Mouse (Mus musculus) CH12.LX (cell line): Measurements from ENCODE around the gene Scgb3a1. TPM values are rescaled to one million over a fixed set of nuclear protein-coding genes. Genes with fewer than 3 reads are reported as not detected.

Experiments used
- DNase-seq: peaks from one replicate; pipeline ENCODE4 v3.0.0-alpha.2; 2013; ENCODE audit errors: extremely low read depth
- H3K27ac ChIP-seq: 2 replicates; pipeline ENCODE4 v1.5.1; 2012; ENCODE audit warnings: low read depth, mild to moderate bottlenecking, control low read depth, moderate library complexity; ENCODE audit not compliant: insufficient read depth
- H3K27me3 ChIP-seq: replicated peaks from 2 replicates; pipeline ENCODE3; 2012; ENCODE audit warnings: inconsistent platforms
- H3K36me3 ChIP-seq, 2 experiments: replicated peaks in 1 of 2; 2 replicates each; pipeline versions ENCODE3 to v1.6.1; 2012; ENCODE audit warnings: inconsistent platforms in 1 of 2, low read length in 1 of 2, mild to moderate bottlenecking in 1 of 2, mixed read lengths in 1 of 2, moderate library complexity in 1 of 2; ENCODE audit not compliant: control insufficient read depth in 1 of 2, insufficient read depth in 1 of 2
- H3K4me1 ChIP-seq, 2 experiments: 2 replicates each; pipeline ENCODE4 v1.6.1; 2012; ENCODE audit warnings: inconsistent platforms in 1 of 2, moderate library complexity in 1 of 2; ENCODE audit not compliant: insufficient read depth in 2 of 2, control insufficient read depth in 1 of 2
- H3K4me2 ChIP-seq: 2 replicates; pipeline ENCODE4 v1.6.1; 2012; ENCODE audit warnings: low read depth, mild to moderate bottlenecking, control low read depth; ENCODE audit not compliant: poor library complexity, insufficient read depth, severe bottlenecking
- H3K4me3 ChIP-seq, 3 experiments: fragments of 150-350 bp in 1 of 3; sonication (generic) in 1 of 3; replicated peaks in 1 of 3; 2 replicates each; pipeline versions ENCODE3 to v1.5.1; 2011 to 2012; ENCODE audit warnings: low read depth in 2 of 3, low read length in 2 of 3, mild to moderate bottlenecking in 2 of 3, moderate library complexity in 2 of 3, control low read depth in 1 of 3, improper control_type of control experiment in 1 of 3, inconsistent platforms in 1 of 3, mixed read lengths in 1 of 3; ENCODE audit not compliant: poor library complexity in 1 of 3
- H3K79me2 ChIP-seq: replicated peaks from 2 replicates; pipeline ENCODE4 v1.6.1; 2012; ENCODE audit warnings: mild to moderate bottlenecking, moderate library complexity; ENCODE audit not compliant: control insufficient read depth, poor library complexity, insufficient read depth, severe bottlenecking; ENCODE audit errors: extremely low read depth
- H3K9ac ChIP-seq: 2 replicates; pipeline ENCODE4 v1.6.1; 2012; ENCODE audit warnings: low read depth, mild to moderate bottlenecking, control low read depth, moderate library complexity; ENCODE audit not compliant: insufficient read depth
- H3K9me3 ChIP-seq: replicated peaks from 2 replicates; pipeline ENCODE3; 2012; ENCODE audit warnings: low read length, inconsistent platforms, mixed read lengths
- EP300 ChIP-seq: IDR thresholded peaks from 2 replicates; pipeline ENCODE4 v1.6.1; 2011; ENCODE audit warnings: low read length, improper control_type of control experiment
- GABPA ChIP-seq: IDR thresholded peaks from 2 replicates; pipeline ENCODE4 v1.6.1; 2012; ENCODE audit warnings: low read depth, low read length, improper control_type of control experiment, inconsistent platforms; ENCODE audit not compliant: insufficient replicate concordance
- IRF4 ChIP-seq: IDR thresholded peaks from 2 replicates; pipeline ENCODE4 v1.6.1; 2014; ENCODE audit warnings: low read depth, mild to moderate bottlenecking, inconsistent platforms, low read length, improper control_type of control experiment
- JUN ChIP-seq: IDR thresholded peaks from 2 replicates; pipeline ENCODE4 v1.6.1; 2011; ENCODE audit warnings: low read depth, mild to moderate bottlenecking, low read length, improper control_type of control experiment, moderate library complexity; ENCODE audit not compliant: insufficient read depth
- KAT2A ChIP-seq: IDR thresholded peaks from 2 replicates; pipeline ENCODE4 v1.6.1; 2012; ENCODE audit warnings: low read length, improper control_type of control experiment, inconsistent platforms; ENCODE audit not compliant: insufficient replicate concordance
- MAZ ChIP-seq: IDR thresholded peaks from 2 replicates; pipeline ENCODE4 v1.6.1; 2012; ENCODE audit warnings: low read depth, mild to moderate bottlenecking, inconsistent platforms, low read length, improper control_type of control experiment, moderate library complexity
- MEF2A ChIP-seq: IDR thresholded peaks from 2 replicates; pipeline ENCODE4 v1.6.1; 2014; ENCODE audit warnings: low read depth, mild to moderate bottlenecking, inconsistent platforms, low read length, improper control_type of control experiment, borderline replicate concordance
- MYC ChIP-seq: IDR thresholded peaks from 2 replicates; pipeline ENCODE4 v1.6.1; 2011; ENCODE audit warnings: low read depth, mild to moderate bottlenecking, improper control_type of control experiment, low read length
- RAD21 ChIP-seq: IDR thresholded peaks from 2 replicates; pipeline ENCODE4 v1.6.1; 2011; ENCODE audit warnings: low read depth, mild to moderate bottlenecking, low read length, improper control_type of control experiment, moderate library complexity
- RCOR1 ChIP-seq: conservative IDR thresholded peaks from 2 replicates; pipeline ENCODE4 v1.6.1; 2012; ENCODE audit warnings: low read depth, mild to moderate bottlenecking, inconsistent platforms, low read length, improper control_type of control experiment
- SIN3A ChIP-seq: IDR thresholded peaks from 2 replicates; pipeline ENCODE4 v1.6.1; 2012; ENCODE audit warnings: low read length, improper control_type of control experiment, inconsistent platforms
- TBP ChIP-seq: conservative IDR thresholded peaks from 2 replicates; pipeline ENCODE4 v1.6.1; 2011; ENCODE audit warnings: low read depth, low read length, improper control_type of control experiment
- TCF12 ChIP-seq: IDR thresholded peaks from 2 replicates; pipeline ENCODE4 v1.6.1; 2014; ENCODE audit warnings: low read depth, mild to moderate bottlenecking, inconsistent platforms, low read length, improper control_type of control experiment
- USF1 ChIP-seq: IDR thresholded peaks from 2 replicates; pipeline ENCODE4 v1.6.1; 2014; ENCODE audit warnings: low read depth, mild to moderate bottlenecking, inconsistent platforms, low read length, improper control_type of control experiment
- USF2 ChIP-seq: conservative IDR thresholded peaks from 2 replicates; pipeline ENCODE4 v1.6.1; 2011; ENCODE audit warnings: low read depth, low read length, improper control_type of control experiment
- ZKSCAN1 ChIP-seq: IDR thresholded peaks from 2 replicates; pipeline ENCODE4 v1.6.1; 2012; ENCODE audit warnings: low read depth, inconsistent platforms, low read length, improper control_type of control experiment, borderline replicate concordance
- dilution Hi-C: fragments of 300-500 bp; cut with MboI; formaldehyde crosslinking; loops from 2 replicates; pipeline ENCODE4 v1.14.3; 2020; ENCODE audit warnings: low sequenced_read_pairs; ENCODE audit not compliant: extremely low pct_unique_long_range_greater_than_20kb, extremely low pct_ligation_motif_present
- in situ Hi-C: fragments of 300-500 bp; cut with MboI; formaldehyde crosslinking; loops from 3 replicates; pipeline ENCODE4 v1.14.3; 2019; ENCODE audit warnings: low sequenced_read_pairs, low pct_ligation_motif_present, low pct_unique_long_range_greater_than_20kb, mixed read lengths
- polyA plus RNA-seq: library from polyadenylated mRNA; unstranded; fragments of >175 nt; gene quantifications from 2 replicates; pipeline ENCODE4 v1.2.1, GENCODE M21; 2012; ENCODE audit warnings: low read depth; ENCODE audit not compliant: insufficient read length
- total RNA-seq, 2 experiments: library from RNA; depleted of rRNA; stranded (reverse); fragments of 300-350 nt in 1 of 2; fragments of >200 nt in 1 of 2; gene quantifications; 2 replicates each; pipeline ENCODE4 v1.2.3; 2012 to 2014

The Scgb3a1 gene
- total and polyA plus RNA-seq, 3 experiments = not detected

GRCm38 (mm10) chr11:49653079-49653408, 10.4 kb upstream of the Scgb3a1 start:
- H3K27me3 ChIP-seq = peaks cover 2% of the 10 kb centered on the region
- TF ChIP-seq MAZ (no peak), USF1 (no peak), MYC (no peak), EP300 (no peak), SIN3A (no peak), TCF12 (no peak), USF2 (no peak), ZKSCAN1 (no peak), IRF4 (no peak)
- no peak overlapping the region for H3K9ac ChIP-seq
- peaks cover 7% of the 10 kb centered on the region for H3K9me3 ChIP-seq
- no peak overlapping the region for H3K27ac ChIP-seq
- H3K4me2 ChIP-seq = 0 out of 2 replicates have a peak overlapping the region, but pooled peaks have one; percentile 46
- peaks cover 4 to 14% of the 10 kb centered on the region in 2 experiments; a peak in 3 of 4 replicates for H3K4me1 ChIP-seq
- no peaks in the 10 kb centered on the region for H3K36me3 ChIP-seq
- no peak for DNase-seq
- dilution Hi-C loops (no loop called here), in situ Hi-C loops (loop anchor here (10.0 kb wide), 1 partner anchor 212 kb away; no protein-coding TSS in a partner anchor)
- H3K79me2 ChIP-seq = no peaks in the 10 kb centered on the region
- H3K4me3 ChIP-seq = no peak overlapping the region

GRCm38 (mm10) chr11:49654651-49655050, 8.8 kb upstream of the Scgb3a1 start:
- DNase-seq = no peak
- no peaks in the 10 kb centered on the region for H3K79me2 ChIP-seq
- no peak overlapping the region for H3K4me3 ChIP-seq
- no peaks in the 10 kb centered on the region for H3K36me3 ChIP-seq
- no peak overlapping the region for H3K9ac ChIP-seq
- dilution Hi-C loops = no loop called here
- no peak for TF ChIP-seq KAT2A
- no peak for TF ChIP-seq RAD21
- no peak for TF ChIP-seq RCOR1
- no peak for TF ChIP-seq ZKSCAN1
- no peak for TF ChIP-seq JUN
- no peak for TF ChIP-seq GABPA
- TF ChIP-seq TBP = no peak
- TF ChIP-seq IRF4 = no peak
- no peak for TF ChIP-seq MEF2A
- TF ChIP-seq USF1 = no peak
- in situ Hi-C loops = loop anchor here (10.0 kb wide), 1 partner anchor 210 kb away; no protein-coding TSS in a partner anchor
- peaks cover 4 to 14% of the 10 kb centered on the region in 2 experiments; a peak in 3 of 4 replicates for H3K4me1 ChIP-seq
- peaks cover 2% of the 10 kb centered on the region for H3K27me3 ChIP-seq
- no peak overlapping the region for H3K4me2 ChIP-seq
- H3K27ac ChIP-seq = no peak overlapping the region
- H3K9me3 ChIP-seq = peaks cover 7% of the 10 kb centered on the region
